Mouse (Mus musculus): ENCODE measurements at regions not wholly inside any gene's neighbourhood (a gene's known extent, or its start where the extent isn't known, plus 50 kb on each side); places are given as distances from the start of the nearest gene placed in this dataset.

- TF ChIP-seq POLR2A (IDR thresholded peaks at IDR 0.05; ENCODE audit: insufficient read depth, low read depth, low read length) (no peak), CTCF (IDR thresholded peaks at IDR 0.05; ENCODE audit: insufficient read depth, low read depth, low read length) (no peak)
Observed at GRCm38 (mm10) chr5:106229154-106229553, 228.8 kb downstream of the Barhl2 start.
